Mouse (Mus musculus): Measurements from ENCODE around the gene Vma21. TPM values are rescaled to one million over a fixed set of nuclear protein-coding genes. Genes with fewer than 3 reads are reported as not detected.

Gene Vma21
- 7.3 and 8.0 TPM in 2 replicates for polyA plus RNA-seq (2012)

DNA sequence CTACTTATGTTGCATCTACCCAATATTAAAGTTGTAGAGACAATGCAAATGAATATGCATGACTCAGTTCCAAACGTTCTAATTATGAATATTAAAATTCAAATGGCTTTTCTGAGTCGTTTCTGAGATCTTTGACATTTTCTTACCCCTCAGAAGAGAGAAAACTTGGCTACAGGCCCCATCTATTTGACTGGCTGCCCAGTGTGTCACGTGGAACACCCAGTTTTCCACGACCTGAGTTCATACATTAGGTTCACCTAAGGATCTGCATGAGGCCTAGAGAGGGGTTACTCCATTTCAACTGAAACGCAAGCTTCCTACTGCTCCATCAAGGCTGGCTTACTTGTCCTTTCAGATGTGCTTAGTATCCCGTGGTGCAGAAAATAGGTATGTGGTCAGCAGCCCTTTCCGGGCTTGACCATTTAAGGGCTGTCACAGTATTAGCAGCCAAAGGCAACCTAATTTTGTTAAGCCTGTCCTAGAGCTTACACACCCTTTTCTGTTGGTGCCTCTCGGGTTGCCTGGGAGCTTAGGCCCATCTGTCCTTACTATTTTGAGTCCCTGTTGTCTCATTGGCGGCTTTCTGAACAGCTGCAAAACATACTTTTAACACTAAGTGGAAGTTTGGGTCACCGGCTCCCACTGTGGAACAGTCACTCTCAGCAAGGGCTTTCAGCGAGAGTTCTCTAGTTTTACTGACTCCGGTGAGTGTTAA, at the start of gene Vma21:
Vma21 (plus strand) TSS at position 294 of the 715 bp plus-strand sequence.
- no peak for TF ChIP-seq GATA1 (IDR thresholded peaks at IDR 0.05; ENCODE audit: low read length)

- no peak for TF ChIP-seq GATA1 (IDR thresholded peaks at IDR 0.05; ENCODE audit: low read length)
Measured at GRCm38 (mm10) chrX:71767909-71768308, 47.8 kb upstream of the Vma21 start.

DNA sequence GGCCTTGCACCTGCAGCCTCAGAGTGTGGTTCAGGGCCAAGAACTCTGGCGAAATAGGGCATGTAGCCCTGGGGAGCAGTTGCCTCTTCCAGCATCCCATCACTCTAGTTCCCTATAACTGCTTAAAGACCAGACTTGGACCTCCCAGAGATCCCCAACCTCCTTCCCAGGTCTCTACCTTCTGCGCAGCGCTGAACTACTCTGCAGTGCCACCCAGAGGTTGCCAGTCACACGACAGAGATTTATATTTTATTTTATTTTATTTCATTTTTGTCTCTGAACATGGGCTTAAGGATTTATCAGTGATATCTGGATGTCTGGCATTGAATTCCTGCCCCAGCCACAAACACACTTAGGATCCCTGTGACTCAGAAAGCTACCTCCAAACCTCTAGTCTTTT, 24.6 kb upstream of the Vma21 start:
- TF ChIP-seq GATA1 (IDR thresholded peaks at IDR 0.05; ENCODE audit: low read length): no peak

GRCm38 (mm10) chrX:71797766-71798165, 18.0 kb upstream of the Vma21 start:
- TF ChIP-seq GATA1 (IDR thresholded peaks at IDR 0.05; ENCODE audit: low read length): no peak

- no peak for TF ChIP-seq GATA1 (IDR thresholded peaks at IDR 0.05; ENCODE audit: low read length)
Measured at GRCm38 (mm10) chrX:71798883-71799282, 16.8 kb upstream of the Vma21 start.

DNA sequence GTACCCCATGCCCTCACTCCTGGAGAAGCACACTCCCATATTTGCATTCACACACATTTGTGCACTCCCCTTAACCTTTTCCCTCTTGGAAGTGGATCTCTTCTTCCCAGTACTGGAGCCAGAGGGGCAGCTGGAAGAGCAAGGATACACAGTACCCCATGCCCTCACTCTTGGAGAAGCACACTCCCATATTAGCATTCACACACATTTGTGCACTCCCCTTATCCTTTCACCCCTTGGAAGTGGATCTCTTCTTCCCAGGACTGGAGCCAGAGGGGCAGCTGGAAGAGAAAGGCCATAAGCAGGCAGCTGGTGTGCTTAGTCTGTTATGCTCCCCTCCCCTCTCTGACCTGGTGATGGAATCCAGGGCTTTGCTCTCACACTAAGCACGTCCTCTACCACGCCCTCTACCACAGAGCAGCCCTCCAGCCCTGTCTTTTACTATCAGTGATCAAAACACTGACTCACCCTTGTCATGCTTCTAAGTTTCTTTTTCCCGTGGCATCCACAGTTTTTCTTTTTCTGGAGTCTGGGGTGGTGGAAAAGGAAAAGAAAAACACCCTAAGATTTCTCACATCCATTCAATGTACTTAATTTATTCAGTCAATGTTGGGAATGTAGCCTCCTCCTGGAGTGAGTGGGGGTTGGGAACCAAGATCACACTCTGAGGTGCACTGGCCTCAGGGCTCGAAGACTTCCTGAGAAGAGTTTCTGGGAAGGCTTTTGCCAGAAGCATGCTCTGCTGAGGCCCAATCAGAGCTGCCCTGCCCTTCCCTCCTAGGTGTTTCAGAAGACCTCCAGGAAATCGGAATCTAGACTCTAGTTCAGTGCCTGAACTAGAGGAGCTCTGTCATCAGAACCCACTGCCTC, 3.5 kb upstream of the Vma21 start:
- TF ChIP-seq GATA1 (IDR thresholded peaks at IDR 0.05; ENCODE audit: low read length): no peak

GRCm38 (mm10) chrX:71816401-71816857, 705 bp downstream of the Vma21 start:
- no peak for TF ChIP-seq GATA1 (IDR thresholded peaks at IDR 0.05; ENCODE audit: low read length)

DNA sequence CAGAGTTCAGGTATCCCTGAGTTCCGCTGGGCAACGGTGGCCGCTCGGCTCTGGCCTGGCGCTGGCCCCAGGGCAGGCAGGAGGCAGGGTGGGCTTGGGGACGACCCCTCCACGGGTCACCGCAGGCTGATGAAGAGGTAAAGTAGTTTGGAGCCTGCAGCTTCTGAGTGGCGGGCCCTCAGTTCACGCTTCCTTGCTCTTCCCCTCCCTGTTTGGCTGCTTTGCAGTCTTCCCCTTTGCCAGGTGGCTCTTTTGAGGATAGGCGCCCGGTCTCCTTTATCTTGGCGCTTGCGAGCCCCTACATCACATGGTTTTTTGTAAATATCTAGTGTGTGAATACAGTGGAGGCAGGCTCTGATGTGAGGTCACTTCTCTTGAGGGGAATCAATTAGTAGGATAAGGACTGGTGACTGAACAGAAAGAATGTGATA, 1.2 kb downstream of the Vma21 start:
- TF ChIP-seq GATA1 (IDR thresholded peaks at IDR 0.05; ENCODE audit: low read length): no peak

- TF ChIP-seq GATA1 (IDR thresholded peaks at IDR 0.05; ENCODE audit: low read length): no peak
Measured at GRCm38 (mm10) chrX:71838911-71839310, 23.2 kb downstream of the Vma21 start.

GRCm38 (mm10) chrX:71846696-71847095, 31.0 kb downstream of the Vma21 start:
- no peak for TF ChIP-seq GATA1 (IDR thresholded peaks at IDR 0.05; ENCODE audit: low read length)

DNA sequence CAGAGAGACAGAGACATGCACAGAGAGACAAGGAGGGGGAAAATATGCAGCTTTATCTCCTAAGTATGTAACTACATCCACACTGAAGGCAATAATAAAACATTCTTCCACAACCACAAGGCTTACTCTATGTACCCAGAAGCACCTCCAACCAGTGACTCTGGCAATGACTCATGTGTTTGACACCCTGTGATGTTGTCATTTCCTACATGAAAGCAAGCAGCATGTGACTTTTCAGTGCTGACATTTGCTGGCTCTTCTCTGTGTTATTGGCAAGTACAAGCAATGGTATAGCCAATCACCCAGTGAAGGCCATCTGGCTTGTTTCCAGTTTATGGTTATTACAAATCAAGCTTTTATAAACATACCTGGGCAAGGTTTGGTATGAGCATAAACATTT, 38.1 kb downstream of the Vma21 start:
- no peak for TF ChIP-seq GATA1 (IDR thresholded peaks at IDR 0.05; ENCODE audit: low read length)

Other genes starting within 250 kb of the Vma21 start
- gene Gpr50, start 152.3 kb upstream of the Vma21 start, polyA plus RNA-seq (2012): not detected in 2 replicates
- gene Gm1141, start 105.1 kb downstream of the Vma21 start, polyA plus RNA-seq (2012): not detected in 2 replicates
- not detected in 2 replicates for gene Prrg3, start 146.7 kb downstream of the Vma21 start, polyA plus RNA-seq (2012)
- gene Fate1, start 157.1 kb downstream of the Vma21 start, polyA plus RNA-seq (2012): not detected in 2 replicates
- not detected in 2 replicates for gene Cnga2, start 175.9 kb downstream of the Vma21 start, polyA plus RNA-seq (2012)